Mouse (Mus musculus) liver, embryonic 14.5 days (tissue): ENCODE measurements at regions not wholly inside any gene's neighbourhood (a gene's known extent, or its start where the extent isn't known, plus 50 kb on each side); places are given as distances from the start of the nearest gene placed in this dataset.

Source experiments
- CTCF ChIP-seq: IDR thresholded peaks from 2 replicates; pipeline ENCODE4 v1.5.1; 2016; ENCODE audit warnings: antibody characterized with exemption, low read depth, control low read depth
- EP300 ChIP-seq: IDR thresholded peaks from 2 replicates; pipeline ENCODE4 v1.6.1; 2016; ENCODE audit warnings: antibody characterized with exemption, low read depth

GRCm38 (mm10) chr5:117040878-117041277, 75.0 kb downstream of the Suds3 start:
- TF ChIP-seq CTCF (no peak), EP300 (no peak)
